Mouse (Mus musculus) E14TG2a.4 (cell line): ENCODE results near the gene Cetn4.

Source experiments
- CTCF ChIP-seq: conservative IDR thresholded peaks from 2 replicates; pipeline ENCODE4 v1.5.1; 2014; ENCODE audit warnings: low read length
- NANOG ChIP-seq: IDR thresholded peaks from 2 replicates; pipeline ENCODE4 v1.6.1; 2014; ENCODE audit warnings: borderline replicate concordance, low read length, mixed read lengths

DNA sequence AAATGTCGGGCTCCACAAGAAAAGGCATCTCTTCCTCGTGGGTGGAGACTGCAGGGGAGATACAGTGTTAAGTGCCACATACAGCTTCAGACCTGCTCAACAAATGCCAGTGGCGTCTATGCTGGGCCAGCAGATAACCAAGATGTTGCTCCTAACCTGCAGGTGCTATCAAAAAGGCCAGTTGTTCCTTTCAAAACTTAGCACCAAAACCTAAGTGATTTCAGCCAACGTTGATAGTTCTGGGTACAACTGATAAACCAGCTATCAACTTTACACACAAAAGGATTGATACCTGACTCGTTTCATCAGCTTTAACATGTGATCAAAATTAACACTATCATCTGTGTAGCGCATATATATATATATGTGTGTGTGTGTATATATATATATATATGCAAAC lies 37.8 kb downstream of the Cetn4 start:
- TF ChIP-seq CTCF = no peak
- TF ChIP-seq NANOG = no peak
